Mouse (Mus musculus) myocyte (in vitro differentiated cells): Measurements from ENCODE around the gene Dguok. TPM values are rescaled to one million over a fixed set of nuclear protein-coding genes. Genes with fewer than 3 reads are reported as not detected.

Experiments
- H3K27me3 ChIP-seq: one replicate; pipeline ENCODE4 v1.6.1; 2011; ENCODE audit not compliant: control insufficient read depth, insufficient read depth, insufficient read length
- H3K36me3 ChIP-seq: one replicate; pipeline ENCODE4 v1.6.1; 2011; ENCODE audit not compliant: control insufficient read depth, insufficient read depth
- H3K4me2 ChIP-seq: one replicate; pipeline ENCODE4 v1.6.1; 2011; ENCODE audit warnings: low read depth, control low read depth
- H3K4me3 ChIP-seq: one replicate; pipeline ENCODE4 v1.5.1; 2011; ENCODE audit warnings: mild to moderate bottlenecking, control low read depth, moderate library complexity
- H3K79me2 ChIP-seq: one replicate; pipeline ENCODE4 v1.6.1; 2011; ENCODE audit not compliant: control insufficient read depth, insufficient read depth
- H3ac ChIP-seq: one replicate; pipeline ENCODE4 v1.6.1; 2011; ENCODE audit not compliant: control insufficient read depth, insufficient read length
- CEBPB ChIP-seq: IDR thresholded peaks from 2 replicates; pipeline ENCODE4 v1.6.1; 2011; ENCODE audit warnings: mild to moderate bottlenecking, moderate library complexity; ENCODE audit not compliant: poor library complexity, insufficient read depth, severe bottlenecking
- E2F4 ChIP-seq: IDR thresholded peaks from one replicate; pipeline ENCODE4 v1.6.1; 2011; ENCODE audit warnings: mild to moderate bottlenecking, control low read depth, moderate library complexity; ENCODE audit not compliant: insufficient read depth
- MAX ChIP-seq: IDR thresholded peaks from one replicate; pipeline ENCODE4 v1.6.1; 2011; ENCODE audit warnings: low read depth, mild to moderate bottlenecking, control low read depth
- MYOD1 ChIP-seq, 3 experiments: IDR thresholded peaks; one replicate each; pipeline ENCODE4 v1.6.1; 2011; ENCODE audit warnings: control low read depth in 2 of 3, low read depth in 2 of 3, mild to moderate bottlenecking in 2 of 3, moderate library complexity in 1 of 3; ENCODE audit not compliant: insufficient read length in 2 of 3, control insufficient read depth in 1 of 3
- MYOG ChIP-seq, 3 experiments: IDR thresholded peaks; one replicate each; pipeline ENCODE4 v1.6.1; 2011; ENCODE audit warnings: control low read depth in 2 of 3, low read depth in 2 of 3, mild to moderate bottlenecking in 2 of 3; ENCODE audit not compliant: insufficient read length in 2 of 3, control insufficient read depth in 1 of 3, insufficient read depth in 1 of 3
- POLR2A ChIP-seq: IDR thresholded peaks from one replicate; pipeline ENCODE4 v1.6.1; 2011; ENCODE audit warnings: low read depth, mild to moderate bottlenecking, control low read depth, moderate library complexity; ENCODE audit not compliant: insufficient read length
- POLR2AphosphoS2 ChIP-seq: IDR thresholded peaks from one replicate; pipeline ENCODE4 v1.6.1; 2011; ENCODE audit warnings: low read depth, control low read depth; ENCODE audit not compliant: insufficient read length
- REST ChIP-seq: IDR thresholded peaks from one replicate; pipeline ENCODE4 v1.6.1; 2011; ENCODE audit warnings: mild to moderate bottlenecking, control low read depth, moderate library complexity; ENCODE audit not compliant: insufficient read depth, insufficient read length
- SRF ChIP-seq: IDR thresholded peaks from one replicate; pipeline ENCODE4 v1.6.1; 2011; ENCODE audit warnings: low read depth; ENCODE audit not compliant: control insufficient read depth, insufficient read length
- TCF12 ChIP-seq: IDR thresholded peaks from one replicate; pipeline ENCODE4 v1.6.1; 2011; ENCODE audit warnings: mild to moderate bottlenecking, control low read depth; ENCODE audit not compliant: poor library complexity, insufficient read depth, severe bottlenecking
- TCF3 ChIP-seq: IDR thresholded peaks from one replicate; pipeline ENCODE4 v1.6.1; 2011; ENCODE audit warnings: low read depth, control low read depth; ENCODE audit not compliant: insufficient read length
- USF1 ChIP-seq: IDR thresholded peaks from one replicate; pipeline ENCODE4 v1.6.1; 2011; ENCODE audit warnings: low read depth, mild to moderate bottlenecking, control low read depth, moderate library complexity
- polyA plus RNA-seq: library from polyadenylated mRNA; unstranded; fragments of >200 nt; fragmentation: generic; extraction: Trizol; gene quantifications from one replicate; pipeline ENCODE4 v1.2.1, GENCODE M21; 2012; ENCODE audit warnings: missing spikeins

Gene Dguok
- polyA plus RNA-seq, 1 experiment, result 28.6 TPM

DNA sequence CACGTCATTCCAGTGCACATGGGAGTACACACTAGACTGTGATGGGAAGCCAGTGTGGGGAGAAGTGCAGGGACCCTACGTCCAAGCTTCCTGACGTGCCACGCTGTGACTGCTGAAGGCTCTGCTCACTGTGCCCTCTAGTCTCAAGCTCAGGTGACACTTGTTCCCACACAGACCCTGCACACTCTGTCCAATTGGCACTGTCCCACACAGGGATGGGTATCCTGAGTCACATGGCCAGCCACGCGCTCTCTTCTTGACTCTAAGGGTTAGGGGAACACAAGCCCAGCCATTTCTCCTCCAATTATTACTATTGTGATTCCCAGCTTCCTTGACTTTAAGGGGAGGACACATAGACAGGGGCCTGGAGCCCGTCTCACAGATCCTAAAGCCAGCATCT lies 23.0 kb downstream of the Dguok start:
- TF ChIP-seq MYOD1 (IDR thresholded peaks at IDR 0.05; ENCODE audit: control insufficient read depth in 1 of 3, insufficient read length in 2 of 3, low read depth in 2 of 3) (no peak), POLR2AphosphoS2 (no peak), USF1 (no peak), MAX (no peak), E2F4 (no peak)
- no peak overlapping the region for H3K4me3 ChIP-seq
- no peak overlapping the region for H3K4me2 ChIP-seq
- peaks cover 31% of the 10 kb centered on the region for H3K36me3 ChIP-seq
- H3K27me3 ChIP-seq, result no peaks in the 10 kb centered on the region
- no peak overlapping the region for H3ac ChIP-seq
- H3K79me2 ChIP-seq, result no peaks in the 10 kb centered on the region

GRCm38 (mm10) chr6:83482418-83483085 lies 24.2 kb downstream of the Dguok start:
- no peak overlapping the region for H3K4me3 ChIP-seq
- TF ChIP-seq SRF (no peak), MYOD1 (IDR thresholded peaks at IDR 0.05; ENCODE audit: control insufficient read depth in 1 of 3, insufficient read length in 2 of 3, low read depth in 2 of 3) (no peak), TCF12 (no peak), USF1 (no peak), E2F4 (no peak), MAX (no peak)
- no peaks in the 10 kb centered on the region for H3K27me3 ChIP-seq
- no peaks in the 10 kb centered on the region for H3K79me2 ChIP-seq
- H3K36me3 ChIP-seq, result peaks cover 35% of the 10 kb centered on the region
- H3K4me2 ChIP-seq, result no peak overlapping the region
- no peak overlapping the region for H3ac ChIP-seq

DNA sequence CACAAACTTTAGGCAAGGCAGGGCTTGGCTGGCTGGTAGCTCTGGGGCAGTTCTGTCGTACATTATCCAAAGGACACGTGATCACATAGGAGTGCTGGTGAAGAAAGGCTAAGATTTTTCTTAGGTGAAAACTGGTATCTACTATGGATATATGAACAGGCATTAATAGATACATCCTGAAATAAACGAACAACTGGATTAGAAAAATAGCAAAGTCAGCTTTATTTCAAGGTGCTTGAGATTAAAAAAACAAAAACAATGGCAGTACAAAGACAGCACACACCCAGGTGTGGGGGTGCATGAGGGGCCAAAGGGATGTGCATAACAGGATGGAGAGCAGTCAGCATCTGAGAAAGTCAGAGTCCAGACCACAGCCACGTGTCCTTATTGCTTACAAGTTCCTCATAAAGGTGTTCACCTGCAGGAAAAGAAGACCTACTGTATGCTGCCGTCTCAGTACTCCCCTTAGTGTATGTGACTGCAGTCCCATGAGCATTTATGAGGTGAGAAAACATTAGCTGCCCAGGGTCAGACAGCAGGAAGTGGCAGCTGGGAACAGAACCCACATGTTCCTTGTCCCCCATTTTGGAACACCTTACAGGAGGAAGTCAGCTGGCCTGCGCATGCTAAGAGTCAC lies 26.6 kb downstream of the Dguok start:
- Histone ChIP-seq H3K4me3 (no peak overlapping the region), H3K79me2 (no peaks in the 10 kb centered on the region), H3K4me2 (no peak overlapping the region), H3K27me3 (no peaks in the 10 kb centered on the region), H3K36me3 (peaks cover 26% of the 10 kb centered on the region), H3ac (no peak overlapping the region)
- TF ChIP-seq POLR2AphosphoS2 (no peak), REST (no peak), CEBPB (no peak), MYOD1 (IDR thresholded peaks at IDR 0.05; ENCODE audit: control insufficient read depth in 1 of 3, insufficient read length in 2 of 3, low read depth in 2 of 3) (no peak), E2F4 (no peak), TCF3 (no peak), SRF (no peak), USF1 (no peak), TCF12 (no peak), MYOG (IDR thresholded peaks at IDR 0.05; ENCODE audit: control insufficient read depth in 1 of 3, insufficient read depth in 1 of 3, insufficient read length in 2 of 3, low read depth in 2 of 3) (no peak), MAX (no peak), POLR2A (no peak)

DNA sequence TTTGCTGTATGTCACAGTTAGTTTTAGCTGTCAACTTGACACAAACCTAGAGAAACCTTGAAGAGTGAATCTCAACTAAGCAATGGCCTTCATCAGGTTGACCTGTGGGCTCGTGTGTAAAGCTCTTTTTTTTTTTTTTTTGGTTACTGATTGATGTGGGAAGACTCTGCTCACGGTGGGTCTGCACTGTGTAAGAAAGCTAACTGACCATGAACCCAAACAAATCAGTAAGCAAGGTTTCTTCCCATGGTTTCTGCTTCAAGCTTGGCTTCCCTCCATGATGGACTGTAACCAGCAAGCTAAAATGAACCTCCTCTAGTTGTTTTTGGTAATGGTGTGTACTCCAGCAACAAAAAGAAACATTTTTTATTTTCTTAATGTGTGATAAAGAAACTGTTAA lies 27.6 kb downstream of the Dguok start:
- Histone ChIP-seq H3K27me3 (no peaks in the 10 kb centered on the region), H3K79me2 (no peaks in the 10 kb centered on the region), H3K4me3 (no peak overlapping the region), H3K36me3 (peaks cover 21% of the 10 kb centered on the region), H3K4me2 (no peak overlapping the region), H3ac (no peak overlapping the region)
- TF ChIP-seq REST, result no peak
- no peak for TF ChIP-seq CEBPB
- no peak for TF ChIP-seq POLR2AphosphoS2
- TF ChIP-seq SRF, result no peak
- no peak for TF ChIP-seq TCF3
- no peak for TF ChIP-seq TCF12
- no peak for TF ChIP-seq MYOD1 (IDR thresholded peaks at IDR 0.05; ENCODE audit: control insufficient read depth in 1 of 3, insufficient read length in 2 of 3, low read depth in 2 of 3)

DNA sequence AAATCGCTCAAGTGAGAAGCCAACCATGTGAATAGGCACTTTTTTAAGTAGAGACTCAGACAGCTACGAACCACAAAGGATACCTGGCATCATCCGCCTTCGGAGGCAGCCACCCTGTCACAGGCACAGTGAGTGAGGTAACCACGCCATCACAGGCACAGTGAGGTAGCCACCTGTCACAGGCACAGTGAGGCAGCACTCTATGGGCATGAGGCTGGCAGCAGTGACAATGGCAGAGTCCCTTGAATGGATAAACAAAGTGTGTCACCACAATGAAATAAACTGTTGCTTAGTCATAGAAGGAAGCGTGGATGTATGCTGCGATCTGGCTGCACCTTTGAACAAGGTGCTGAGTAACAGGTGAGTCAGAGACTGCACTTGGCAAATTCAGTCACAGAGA lies 28.1 kb downstream of the Dguok start:
- no peak for TF ChIP-seq E2F4
- TF ChIP-seq MYOD1 (IDR thresholded peaks at IDR 0.05; ENCODE audit: control insufficient read depth in 1 of 3, insufficient read length in 2 of 3, low read depth in 2 of 3), result no peak
- no peak for TF ChIP-seq TCF12
- no peak for TF ChIP-seq POLR2AphosphoS2
- TF ChIP-seq REST, result no peak
- TF ChIP-seq MAX, result no peak
- TF ChIP-seq USF1, result no peak
- no peak for TF ChIP-seq TCF3
- no peak for TF ChIP-seq MYOG (IDR thresholded peaks at IDR 0.05; ENCODE audit: control insufficient read depth in 1 of 3, insufficient read depth in 1 of 3, insufficient read length in 2 of 3, low read depth in 2 of 3)
- no peaks in the 10 kb centered on the region for H3K79me2 ChIP-seq
- no peak overlapping the region for H3K4me3 ChIP-seq
- no peak overlapping the region for H3ac ChIP-seq
- H3K4me2 ChIP-seq, result no peak overlapping the region
- no peaks in the 10 kb centered on the region for H3K27me3 ChIP-seq
- peaks cover 15% of the 10 kb centered on the region for H3K36me3 ChIP-seq
